Mouse (Mus musculus): ENCODE results near the gene Olfr143. TPM values are rescaled to one million over a fixed set of nuclear protein-coding genes. Genes with fewer than 3 reads are reported as not detected.

Gene Olfr143
- total RNA-seq (2021) = not detected
- not detected in 2 replicates for polyA plus RNA-seq (2012; rRNA removed)
- long read RNA-seq = 0 reads

DNA sequence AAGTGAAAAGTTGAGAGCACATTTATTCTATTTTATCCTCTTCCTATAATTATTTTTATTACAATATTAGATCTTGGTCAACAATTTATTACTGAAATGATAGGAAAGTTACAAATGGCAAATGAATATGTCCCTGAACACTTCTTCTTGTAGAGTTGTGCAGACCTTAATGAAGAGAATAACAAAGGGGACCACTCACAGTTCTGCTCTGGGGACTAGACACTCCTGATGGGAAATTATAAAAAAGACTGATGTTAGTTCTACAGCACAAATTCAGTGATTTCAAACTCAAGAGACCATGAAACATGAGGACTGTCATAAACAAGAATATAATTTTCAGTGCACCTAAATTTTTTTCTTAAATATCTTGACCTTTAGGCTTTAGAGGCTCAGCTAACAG, at the start of gene Olfr143:
Gene Olfr143 (plus strand): TSS at position 301 of the 400 bp plus-strand sequence.
- no peak for DNase-seq

GRCm38 (mm10) chr9:38208065-38208464, 44.5 kb upstream of the Olfr143 start, which contains the start of gene Olfr893:
Olfr893 (plus strand) TSS chr9:38208365.
- no peak for DNase-seq

GRCm38 (mm10) chr9:38217755-38218154, 34.8 kb upstream of the Olfr143 start, which contains the start of gene Olfr894:
Olfr894 (plus strand) TSS chr9:38218055.
- no peak for DNase-seq

DNA sequence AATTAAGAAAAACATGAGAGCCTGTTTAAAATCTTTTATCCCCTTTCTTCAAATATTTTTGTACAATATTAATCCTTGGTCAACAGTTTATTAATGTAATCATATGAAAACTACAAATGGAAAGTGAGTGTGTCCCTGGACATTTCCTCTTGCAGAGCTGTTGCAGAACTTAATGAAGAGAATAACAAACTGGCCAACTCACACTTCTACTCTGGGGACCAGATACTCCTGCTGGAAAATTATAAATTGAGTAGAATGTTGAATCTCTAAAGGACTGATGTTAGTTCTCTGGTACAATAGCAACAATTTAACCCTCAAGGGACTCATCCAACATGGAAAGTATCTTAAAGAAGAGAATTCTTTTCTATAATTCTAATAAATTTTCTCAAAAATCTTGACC, 15.0 kb downstream of the Olfr143 start, which contains the start of gene Olfr895:
Gene Olfr895 (plus strand): TSS at position 301 of the 400 bp plus-strand sequence.
- DNase-seq = no peak

DNA sequence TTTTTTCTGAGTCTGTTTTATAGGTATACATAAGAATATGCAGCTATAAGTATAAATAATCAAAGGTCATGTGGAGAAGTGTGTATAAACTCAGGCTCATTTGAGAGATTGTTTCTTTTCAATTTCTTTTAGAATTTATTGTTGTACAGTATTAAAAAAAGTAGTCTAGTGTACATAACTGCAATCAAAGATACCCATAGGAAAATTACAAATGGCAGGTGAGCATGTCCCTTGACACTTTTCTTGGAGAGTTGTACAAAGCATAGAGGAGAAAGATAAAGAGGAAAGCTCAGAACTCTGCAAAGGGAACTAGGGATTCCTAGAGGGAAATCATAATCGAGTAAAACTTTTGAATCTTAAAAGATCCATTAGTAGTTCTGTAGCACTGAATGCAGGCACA, 38.2 kb downstream of the Olfr143 start, which contains the start of gene Olfr896-ps1:
Gene Olfr896-ps1 (plus strand): TSS at position 301 of the 400 bp plus-strand sequence.
- DNase-seq = no peak

Other genes with a start within 250 kb of the Olfr143 start
- gene Olfr883, start 227.0 kb upstream of the Olfr143 start, total RNA-seq (2021) = not detected
- gene Olfr883, start 227.0 kb upstream of the Olfr143 start, polyA plus RNA-seq (2012; rRNA removed) = not detected in 2 replicates
- gene Olfr884, start 206.2 kb upstream of the Olfr143 start, total RNA-seq (2021) = not detected
- not detected in 2 replicates for gene Olfr884, start 206.2 kb upstream of the Olfr143 start, polyA plus RNA-seq (2012; rRNA removed)
- gene Olfr885, start 191.5 kb upstream of the Olfr143 start, total RNA-seq (2021) = not detected
- not detected in 2 replicates for gene Olfr885, start 191.5 kb upstream of the Olfr143 start, polyA plus RNA-seq (2012; rRNA removed)
- not detected for gene Olfr887, start 168.7 kb upstream of the Olfr143 start, total RNA-seq (2021)
- gene Olfr887, start 168.7 kb upstream of the Olfr143 start, polyA plus RNA-seq (2012; rRNA removed) = not detected in 2 replicates
- not detected for gene Olfr888, start 144.6 kb upstream of the Olfr143 start, total RNA-seq (2021)
- not detected in 2 replicates for gene Olfr888, start 144.6 kb upstream of the Olfr143 start, polyA plus RNA-seq (2012; rRNA removed)
- under 1 TPM; 0.17 to 0.28 TPM for gene Olfr889, start 137.6 kb upstream of the Olfr143 start, total RNA-seq (2021)
- gene Olfr889, start 137.6 kb upstream of the Olfr143 start, polyA plus RNA-seq (2012; rRNA removed) = not detected in 2 replicates
- not detected for gene Olfr890, start 110.3 kb upstream of the Olfr143 start, total RNA-seq (2021)
- gene Olfr890, start 110.3 kb upstream of the Olfr143 start, polyA plus RNA-seq (2012; rRNA removed) = not detected in 2 replicates
- gene Olfr891, start 72.0 kb upstream of the Olfr143 start, total RNA-seq (2021) = not detected
- gene Olfr891, start 72.0 kb upstream of the Olfr143 start, polyA plus RNA-seq (2012; rRNA removed) = not detected in 2 replicates
- gene Olfr893, start 44.4 kb upstream of the Olfr143 start, total RNA-seq (2021) = not detected
- gene Olfr893, start 44.4 kb upstream of the Olfr143 start, polyA plus RNA-seq (2012; rRNA removed) = not detected in 2 replicates
- gene Olfr894, start 34.7 kb upstream of the Olfr143 start, total RNA-seq (2021) = not detected
- not detected in 2 replicates for gene Olfr894, start 34.7 kb upstream of the Olfr143 start, polyA plus RNA-seq (2012; rRNA removed)
- gene Olfr895, start 15.1 kb downstream of the Olfr143 start, total RNA-seq (2021) = not detected
- gene Olfr895, start 15.1 kb downstream of the Olfr143 start, polyA plus RNA-seq (2012; rRNA removed) = not detected in 2 replicates
- gene Olfr896-ps1, start 38.3 kb downstream of the Olfr143 start, total RNA-seq (2021) = not detected
- gene Olfr896-ps1, start 38.3 kb downstream of the Olfr143 start, polyA plus RNA-seq (2012; rRNA removed) = not detected in 2 replicates
- not detected for gene Olfr25, start 76.3 kb downstream of the Olfr143 start, total RNA-seq (2021)
- not detected in 2 replicates for gene Olfr25, start 76.3 kb downstream of the Olfr143 start, polyA plus RNA-seq (2012; rRNA removed)
- gene Olfr898, start 95.6 kb downstream of the Olfr143 start, total RNA-seq (2021) = not detected
- gene Olfr898, start 95.6 kb downstream of the Olfr143 start, polyA plus RNA-seq (2012; rRNA removed) = not detected in 2 replicates
- gene Olfr250, start 114.1 kb downstream of the Olfr143 start, total RNA-seq (2021) = not detected
- not detected in 2 replicates for gene Olfr250, start 114.1 kb downstream of the Olfr143 start, polyA plus RNA-seq (2012; rRNA removed)
- gene Olfr251, start 124.3 kb downstream of the Olfr143 start, total RNA-seq (2021) = not detected
- not detected in 2 replicates for gene Olfr251, start 124.3 kb downstream of the Olfr143 start, polyA plus RNA-seq (2012; rRNA removed)
- not detected for gene Olfr147, start 148.9 kb downstream of the Olfr143 start, total RNA-seq (2021)
- not detected in 2 replicates for gene Olfr147, start 148.9 kb downstream of the Olfr143 start, polyA plus RNA-seq (2012; rRNA removed)
- not detected for gene Olfr901, start 176.7 kb downstream of the Olfr143 start, total RNA-seq (2021)
- gene Olfr901, start 176.7 kb downstream of the Olfr143 start, polyA plus RNA-seq (2012; rRNA removed) = not detected in 2 replicates
- gene Olfr902, start 194.9 kb downstream of the Olfr143 start, total RNA-seq (2021) = not detected
- gene Olfr902, start 194.9 kb downstream of the Olfr143 start, polyA plus RNA-seq (2012; rRNA removed) = not detected in 2 replicates
- gene Olfr904, start 210.4 kb downstream of the Olfr143 start, total RNA-seq (2021) = not detected
- not detected in 2 replicates for gene Olfr904, start 210.4 kb downstream of the Olfr143 start, polyA plus RNA-seq (2012; rRNA removed)
- not detected for gene Olfr905, start 218.3 kb downstream of the Olfr143 start, total RNA-seq (2021)
- not detected in 2 replicates for gene Olfr905, start 218.3 kb downstream of the Olfr143 start, polyA plus RNA-seq (2012; rRNA removed)
- not detected for gene Olfr906, start 234.3 kb downstream of the Olfr143 start, total RNA-seq (2021)
- not detected in 2 replicates for gene Olfr906, start 234.3 kb downstream of the Olfr143 start, polyA plus RNA-seq (2012; rRNA removed)
- not detected for gene Olfr907, start 243.0 kb downstream of the Olfr143 start, total RNA-seq (2021)
- not detected in 2 replicates for gene Olfr907, start 243.0 kb downstream of the Olfr143 start, polyA plus RNA-seq (2012; rRNA removed)